Mouse (Mus musculus): Measurements from ENCODE around the gene Ccl22. TPM values are rescaled to one million over a fixed set of nuclear protein-coding genes. Genes with fewer than 3 reads are reported as not detected.
A peak's percentile ranks its signal among the peaks of the same experiment; 100 is the strongest.

The Ccl22 gene
- total and polyA plus RNA-seq, 3 experiments: 0.06 TPM; not detected in 2

- Histone ChIP-seq H3K36me3 (ENCODE audit: control insufficient read depth in 1 of 2, insufficient read depth in 2 of 2, low read length in 2 of 2) (no peaks in the 10 kb centered on the region), H3K27me3 (ENCODE audit: control insufficient read depth in 1 of 2, insufficient read depth in 2 of 2, low read length in 2 of 2) (no peaks in the 10 kb centered on the region; a peak in 2 of 4 replicates), H3K27ac (ENCODE audit: control insufficient read depth, low read depth, low read length) (no peak overlapping the region), H3K9ac (ENCODE audit: control insufficient read depth, low read depth, low read length, poor library complexity, severe bottlenecking) (no peak overlapping the region), H3K4me1 (ENCODE audit: control insufficient read depth in 1 of 2, insufficient read depth in 2 of 2, low read length in 2 of 2) (peaks cover 0 to 4% of the 10 kb centered on the region in 2 experiments; a peak in 1 of 4 replicates), H3K4me3 (ENCODE audit: control insufficient read depth in 1 of 2, insufficient read depth in 1 of 2, low read depth in 2 of 2, low read length in 2 of 2) (no peak overlapping the region), H3K79me2 (ENCODE audit: control insufficient read depth, insufficient read depth, low read length, poor library complexity) (no peaks in the 10 kb centered on the region), H3K9me3 (replicated peaks; ENCODE audit: insufficient read depth, low read length) (no peaks in the 10 kb centered on the region)
- TF ChIP-seq MEF2A (IDR thresholded peaks at IDR 0.05; ENCODE audit: extremely low read depth, insufficient replicate concordance, low read depth, low read length, poor library complexity, severe bottlenecking) (no peak), BHLHE40 (IDR thresholded peaks at IDR 0.05; ENCODE audit: borderline replicate concordance, low read depth, low read length) (no peak), TAL1 (IDR thresholded peaks at IDR 0.05; ENCODE audit: low read length) (no peak), UBTF (IDR thresholded peaks at IDR 0.05; ENCODE audit: borderline replicate concordance, insufficient read depth, low read depth, low read length) (no peak), MAZ (IDR thresholded peaks at IDR 0.05; ENCODE audit: low read depth, low read length) (no peak), GATA1 (IDR thresholded peaks at IDR 0.05; ENCODE audit: low read depth, low read length) (no peak), CTCF (IDR thresholded peaks at IDR 0.05 in 2 of 3, conservative IDR thresholded peaks at IDR 0.05 in 1 of 3; ENCODE audit: control insufficient read depth in 1 of 3, insufficient read depth in 1 of 3, low read depth in 2 of 3, low read length in 3 of 3, poor library complexity in 1 of 3, severe bottlenecking in 1 of 3) (no peak), ZMIZ1 (IDR thresholded peaks at IDR 0.05; ENCODE audit: low read depth, low read length) (no peak), JUND (IDR thresholded peaks at IDR 0.05; ENCODE audit: low read depth, low read length) (no peak), KAT2A (conservative IDR thresholded peaks at IDR 0.05; ENCODE audit: low read depth, low read length) (no peak)
- DNase-seq (ENCODE audit: low read depth, low spot score): no peak
Measured at GRCm38 (mm10) chr8:94699366-94699765, 46.0 kb upstream of the Ccl22 start.

- Histone ChIP-seq H3K79me2 (ENCODE audit: control insufficient read depth, insufficient read depth, low read length, poor library complexity) (no peaks in the 10 kb centered on the region), H3K4me3 (ENCODE audit: control insufficient read depth in 1 of 2, insufficient read depth in 1 of 2, low read depth in 2 of 2, low read length in 2 of 2) (no peak overlapping the region), H3K9ac (ENCODE audit: control insufficient read depth, low read depth, low read length, poor library complexity, severe bottlenecking) (no peak overlapping the region), H3K9me3 (replicated peaks; ENCODE audit: insufficient read depth, low read length) (no peaks in the 10 kb centered on the region), H3K27ac (ENCODE audit: control insufficient read depth, low read depth, low read length) (no peak overlapping the region), H3K4me1 (ENCODE audit: control insufficient read depth in 1 of 2, insufficient read depth in 2 of 2, low read length in 2 of 2) (peaks cover 0 to 4% of the 10 kb centered on the region in 2 experiments; a peak in 2 of 4 replicates), H3K36me3 (ENCODE audit: control insufficient read depth in 1 of 2, insufficient read depth in 2 of 2, low read length in 2 of 2) (no peaks in the 10 kb centered on the region), H3K27me3 (ENCODE audit: control insufficient read depth in 1 of 2, insufficient read depth in 2 of 2, low read length in 2 of 2) (no peaks in the 10 kb centered on the region; a peak in 1 of 4 replicates)
- TF ChIP-seq RAD21 (IDR thresholded peaks at IDR 0.05; ENCODE audit: low read depth, low read length): no peak
- peak; percentile 68 for TF ChIP-seq TBP (IDR thresholded peaks at IDR 0.05; ENCODE audit: low read depth, low read length)
- DNase-seq (ENCODE audit: low read depth, low spot score): peak; percentile 53
Measured at GRCm38 (mm10) chr8:94700421-94700935, 44.9 kb upstream of the Ccl22 start.

GRCm38 (mm10) chr8:94702156-94702555 lies 43.2 kb upstream of the Ccl22 start:
- no peaks in the 10 kb centered on the region for H3K79me2 ChIP-seq (ENCODE audit: control insufficient read depth, insufficient read depth, low read length, poor library complexity)
- H3K27ac ChIP-seq (ENCODE audit: control insufficient read depth, low read depth, low read length): no peak overlapping the region
- H3K4me3 ChIP-seq (ENCODE audit: control insufficient read depth in 1 of 2, insufficient read depth in 1 of 2, low read depth in 2 of 2, low read length in 2 of 2): peak overlapping the region; percentile 20 to 77
- H3K4me1 ChIP-seq (ENCODE audit: control insufficient read depth in 1 of 2, insufficient read depth in 2 of 2, low read length in 2 of 2): peaks cover 0 to 4% of the 10 kb centered on the region in 2 experiments; a peak in 2 of 4 replicates
- H3K36me3 ChIP-seq (ENCODE audit: control insufficient read depth in 1 of 2, insufficient read depth in 2 of 2, low read length in 2 of 2): no peaks in the 10 kb centered on the region
- peak; percentile 71 for DNase-seq (ENCODE audit: low read depth, low spot score)
- TF ChIP-seq MYB (IDR thresholded peaks at IDR 0.05; ENCODE audit: low read depth, low read length) (no peak), TBP (IDR thresholded peaks at IDR 0.05; ENCODE audit: low read depth, low read length) (0 out of 2 replicates have a peak, but pooled peaks have one; percentile 46), ELF1 (IDR thresholded peaks at IDR 0.05; ENCODE audit: low read depth, low read length) (0 out of 2 replicates have a peak, but pooled peaks have one; percentile 13), ZNF384 (IDR thresholded peaks at IDR 0.05; ENCODE audit: low read depth, low read length) (0 out of 2 replicates have a peak, but pooled peaks have one; percentile 39), UBTF (IDR thresholded peaks at IDR 0.05; ENCODE audit: borderline replicate concordance, insufficient read depth, low read depth, low read length) (no peak)
- no peaks in the 10 kb centered on the region for H3K27me3 ChIP-seq (ENCODE audit: control insufficient read depth in 1 of 2, insufficient read depth in 2 of 2, low read length in 2 of 2)
- H3K9ac ChIP-seq (ENCODE audit: control insufficient read depth, low read depth, low read length, poor library complexity, severe bottlenecking): no peak overlapping the region
- H3K9me3 ChIP-seq (replicated peaks; ENCODE audit: insufficient read depth, low read length): no peaks in the 10 kb centered on the region

Data from MEL (cell line).